Mouse (Mus musculus) olfactory bulb, adult 2 months (tissue): ENCODE results near the gene Ccdc125.

ENCODE experiments used
- CTCF ChIP-seq: fragments of 200-500 bp; IDR thresholded peaks from 2 replicates; pipeline ENCODE4 v1.5.1; 2012; ENCODE audit warnings: low read depth, mild to moderate bottlenecking, low read length, moderate library complexity; ENCODE audit not compliant: insufficient read depth
- POLR2A ChIP-seq: fragments of 200-500 bp; IDR thresholded peaks from 2 replicates; pipeline ENCODE4 v1.6.1; 2012; ENCODE audit warnings: mild to moderate bottlenecking, low read depth, low read length, moderate library complexity; ENCODE audit not compliant: insufficient read depth

DNA sequence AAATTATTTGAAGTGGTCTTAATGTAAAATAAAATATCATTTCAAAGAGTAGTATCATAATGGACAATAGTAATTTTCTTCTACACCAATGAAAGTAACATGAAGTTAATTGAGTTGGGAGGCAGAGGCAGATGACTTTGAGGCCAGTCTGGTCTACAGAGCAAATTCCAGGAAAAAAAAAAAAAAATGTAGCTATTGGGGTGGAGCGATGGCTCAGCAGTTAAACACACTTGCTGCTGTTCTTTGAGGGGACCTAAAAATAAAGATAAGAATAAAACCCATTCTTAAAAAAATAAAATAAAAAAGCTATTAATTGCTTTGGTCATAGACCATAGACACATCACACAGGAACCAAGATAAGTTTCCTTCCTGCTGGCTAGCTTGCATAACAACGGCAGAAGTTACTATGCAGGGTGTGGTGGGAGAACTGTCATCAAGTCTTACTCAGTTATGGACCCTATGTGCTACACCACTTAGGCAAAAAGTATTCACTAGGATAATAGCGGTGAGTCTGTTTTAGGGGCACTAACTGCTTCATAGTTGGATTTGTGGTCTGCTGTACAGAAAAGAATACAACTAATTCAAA is 35.3 kb upstream of the Ccdc125 start:
- no peak for TF ChIP-seq CTCF
- TF ChIP-seq POLR2A = no peak
